Mouse (Mus musculus) liver, embryonic 14.5 days (tissue): ENCODE data around the gene R3hdm2.

Source experiments
- CTCF ChIP-seq: IDR thresholded peaks from 2 replicates; pipeline ENCODE4 v1.5.1; 2016; ENCODE audit warnings: antibody characterized with exemption, low read depth, control low read depth
- EP300 ChIP-seq: IDR thresholded peaks from 2 replicates; pipeline ENCODE4 v1.6.1; 2016; ENCODE audit warnings: antibody characterized with exemption, low read depth

DNA sequence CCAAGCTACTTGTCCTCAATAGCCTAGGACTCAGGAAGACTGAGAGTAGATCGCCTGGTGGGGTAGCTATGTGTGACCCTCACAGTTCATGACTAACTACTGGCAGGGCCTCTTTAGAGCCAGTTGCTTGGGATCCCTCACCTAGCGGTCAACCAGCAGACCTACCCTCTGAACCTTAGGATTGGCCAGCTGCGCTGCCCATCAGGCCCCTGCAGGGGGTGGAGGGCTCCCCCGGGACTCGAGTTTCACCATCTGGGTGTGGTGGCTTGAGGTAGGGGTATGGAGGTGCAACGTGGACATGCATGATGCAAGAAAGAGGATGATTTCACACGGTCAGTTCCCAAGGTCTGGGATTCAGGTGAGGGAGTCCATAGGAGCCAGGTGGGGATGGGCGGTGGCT is 28.4 kb upstream of the R3hdm2 start:
- TF ChIP-seq CTCF (0 out of 2 replicates have a peak, but pooled peaks have one; percentile 10), EP300 (no peak)
